Mouse (Mus musculus) midbrain, postnatal 0 days (tissue): ENCODE results near the gene Cog2. TPM values are rescaled to one million over a fixed set of nuclear protein-coding genes. Genes with fewer than 3 reads are reported as not detected.
A peak's percentile ranks its signal among the peaks of the same experiment; 100 is the strongest.

Experiments
- ATAC-seq: fragments of 200-750 bp; cut with Nextera tagmentation; 2 replicates; pipeline ENCODE4 v1.8.0; 2017; ENCODE audit warnings: moderate number of reproducible peaks, mild to moderate bottlenecking, moderate TSS enrichment, moderate library complexity; ENCODE audit not compliant: low FRiP score
- DNase-seq: peaks from one replicate; pipeline ENCODE4 v3.0.0-alpha.2; 2015; ENCODE audit warnings: low spot score
- H3K27ac ChIP-seq: fragments of 300-500 bp; sonication (generic); 2 replicates; pipeline ENCODE4 v1.5.1; 2014; ENCODE audit warnings: low read depth, mild to moderate bottlenecking, low read length, mixed read lengths
- H3K27me3 ChIP-seq: fragments of 300-500 bp; sonication (generic); 2 replicates; pipeline ENCODE4 v1.6.1; 2014; ENCODE audit warnings: low read length, control low read depth, mixed read lengths; ENCODE audit not compliant: insufficient read depth
- H3K36me3 ChIP-seq: fragments of 300-500 bp; sonication (generic); 2 replicates; pipeline ENCODE4 v1.6.1; 2014; ENCODE audit warnings: low read length, control low read depth, mixed read lengths; ENCODE audit not compliant: insufficient read depth
- H3K4me1 ChIP-seq: fragments of 300-500 bp; sonication (generic); 2 replicates; pipeline ENCODE4 v1.6.1; 2014; ENCODE audit warnings: mild to moderate bottlenecking, control low read depth, antibody characterized with exemption, low read length, mixed read lengths; ENCODE audit not compliant: insufficient read depth
- H3K4me2 ChIP-seq: fragments of 300-500 bp; sonication (generic); 2 replicates; pipeline ENCODE4 v1.6.1; 2014; ENCODE audit warnings: low read depth, mild to moderate bottlenecking, low read length, mixed read lengths; ENCODE audit not compliant: poor library complexity, severe bottlenecking
- H3K4me3 ChIP-seq: fragments of 300-500 bp; sonication (generic); 2 replicates; pipeline ENCODE4 v1.5.1; 2014; ENCODE audit warnings: low read depth, mild to moderate bottlenecking, low read length, moderate library complexity
- H3K9ac ChIP-seq: fragments of 300-500 bp; sonication (generic); replicated peaks from 2 replicates; pipeline ENCODE4 v1.6.1; 2014; ENCODE audit warnings: mild to moderate bottlenecking, low read length, moderate library complexity, mixed read lengths; ENCODE audit not compliant: poor library complexity, severe bottlenecking
- H3K9me3 ChIP-seq: fragments of 300-500 bp; sonication (generic); 2 replicates; pipeline ENCODE4 v1.6.1; 2016; ENCODE audit warnings: low read length, control low read depth
- CTCF ChIP-seq: IDR thresholded peaks from 2 replicates; pipeline ENCODE4 v1.5.1; 2016; ENCODE audit warnings: antibody characterized with exemption, mild to moderate bottlenecking
- WGBS: fragments of 180-500 bp; shearing (Covaris S2); extraction: QIAGEN DNeasy Blood & Tissue Kit; methylation state at CpG from one replicate; pipeline ENCODE4 v1.1.7; 2014; 5-methylcytosine and 5-hydroxymethylcytosine counted together
- polyA plus RNA-seq: library from polyadenylated mRNA; unstranded; fragments of >200 nt; fragmentation: Nextera tagmentation; extraction: Ambion mirVana; gene quantifications from 2 replicates; pipeline ENCODE4 v1.2.1, GENCODE M21; 2015
- total RNA-seq: library from RNA; depleted of rRNA; stranded (reverse); fragments of >200 nt; gene quantifications from 2 replicates; pipeline ENCODE4 v1.2.3, GENCODE M21; 2014

Gene Cog2
- total and polyA plus RNA-seq, 2 experiments from 2014 or later, result 15.8 to 26.7 TPM

DNA sequence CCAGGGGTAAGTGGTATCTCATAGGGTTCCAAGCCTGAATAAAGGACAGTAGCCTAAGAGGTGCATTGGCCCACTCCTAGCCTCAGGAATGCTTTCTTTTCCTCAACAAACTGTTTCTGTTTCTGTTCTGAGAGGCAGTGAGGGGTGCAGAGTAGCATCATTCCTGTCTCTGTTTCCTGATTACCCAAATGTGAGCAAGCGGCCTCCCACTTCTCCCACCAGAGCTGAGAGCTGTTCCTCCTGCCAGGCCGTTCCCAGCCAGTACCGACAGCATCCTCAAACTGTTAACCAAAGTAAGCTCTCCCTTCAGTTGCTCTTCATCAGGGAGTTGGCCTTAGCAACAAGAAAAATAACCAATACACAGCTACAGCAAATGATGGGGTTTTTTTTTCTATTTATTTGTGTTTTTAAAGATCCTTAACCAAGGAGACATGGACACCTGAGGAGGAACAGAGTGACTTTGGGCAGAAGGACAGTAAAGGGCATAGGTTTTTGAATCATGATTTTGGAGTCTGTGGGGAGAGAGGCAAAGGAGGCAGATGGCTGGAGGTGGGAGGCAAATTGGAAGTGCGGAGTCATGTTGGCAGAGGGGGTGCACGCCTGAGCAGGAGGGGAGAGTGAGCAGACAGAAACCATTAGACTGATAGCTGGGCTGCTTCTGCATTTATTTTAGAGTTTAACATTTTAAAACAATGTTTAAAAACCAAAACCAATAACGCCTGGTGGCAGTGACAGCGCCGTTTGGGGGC lies 12.8 kb upstream of the Cog2 start:
- Histone ChIP-seq H3K9me3 (0 out of 2 replicates have a peak, but pooled peaks cover 6% of the 10 kb centered on the region), H3K9ac (no peak overlapping the region), H3K4me2 (no peak overlapping the region), H3K4me3 (no peak overlapping the region), H3K27ac (no peak overlapping the region), H3K27me3 (peaks cover 4% of the 10 kb centered on the region; the same call in 1 of the 2 replicates), H3K36me3 (no peaks in the 10 kb centered on the region), H3K4me1 (no peaks in the 10 kb centered on the region)
- 79% methylated on average over 8 of the region's 8 CpGs for WGBS
- DNase-seq (peak; percentile 38), ATAC-seq (no peak)
- TF ChIP-seq CTCF, result no peak

DNA sequence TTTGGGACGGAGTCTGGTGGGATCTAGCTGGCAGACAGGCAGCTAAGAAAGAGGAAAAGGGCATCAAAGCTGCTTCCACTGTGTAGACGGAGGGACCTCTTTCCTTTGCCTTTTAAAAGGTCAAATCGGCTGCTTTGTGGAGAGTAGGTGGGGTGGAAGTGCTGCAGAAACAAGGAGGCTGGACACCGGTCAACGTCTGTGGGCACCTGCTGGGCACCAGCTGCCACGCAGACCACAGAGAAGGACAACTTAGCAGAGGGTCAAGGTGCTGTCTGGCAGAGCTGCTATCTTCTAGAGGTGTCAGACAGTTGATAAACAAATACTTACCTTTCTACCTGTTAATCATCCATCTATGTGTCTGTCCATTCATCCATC lies 12.3 kb upstream of the Cog2 start:
- ATAC-seq, result no peak
- DNase-seq, result no peak
- Histone ChIP-seq H3K36me3 (no peaks in the 10 kb centered on the region), H3K4me1 (no peaks in the 10 kb centered on the region), H3K9me3 (0 out of 2 replicates have a peak, but pooled peaks cover 6% of the 10 kb centered on the region), H3K27me3 (peaks cover 4% of the 10 kb centered on the region; the same call in 1 of the 2 replicates), H3K27ac (no peak overlapping the region), H3K4me3 (no peak overlapping the region), H3K9ac (no peak overlapping the region), H3K4me2 (no peak overlapping the region)
- no peak for TF ChIP-seq CTCF
- WGBS, result 70% methylated on average over 6 of the region's 6 CpGs

DNA sequence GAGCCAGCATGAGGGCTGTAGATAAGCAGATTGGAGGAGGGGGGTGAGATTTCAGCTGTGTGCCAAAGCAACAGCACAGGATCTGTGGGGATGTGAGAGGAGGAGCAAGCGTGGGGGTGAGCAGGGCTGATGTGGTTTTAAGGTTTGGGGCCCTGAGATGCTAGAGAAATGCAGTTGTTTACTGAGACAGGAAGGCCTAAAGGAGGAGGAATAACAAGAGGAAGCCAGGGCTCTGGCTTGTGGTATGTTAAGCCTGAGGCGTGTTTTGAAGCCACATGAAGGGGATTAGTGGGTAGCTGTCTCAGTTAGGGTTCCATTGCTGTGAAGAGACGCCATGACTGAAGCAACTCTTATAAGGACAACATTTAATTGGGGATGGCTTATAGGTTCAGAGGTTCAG lies 11.4 kb upstream of the Cog2 start:
- Histone ChIP-seq H3K9me3 (no peaks in the 10 kb centered on the region), H3K27me3 (peaks cover 4% of the 10 kb centered on the region; the same call in 1 of the 2 replicates), H3K36me3 (no peaks in the 10 kb centered on the region), H3K4me3 (no peak overlapping the region), H3K4me1 (no peaks in the 10 kb centered on the region), H3K4me2 (no peak overlapping the region), H3K27ac (no peak overlapping the region), H3K9ac (no peak overlapping the region)
- no peak for TF ChIP-seq CTCF
- ATAC-seq (no peak), DNase-seq (no peak)
- WGBS, result 73% methylated on average over 3 of the region's 3 CpGs

DNA sequence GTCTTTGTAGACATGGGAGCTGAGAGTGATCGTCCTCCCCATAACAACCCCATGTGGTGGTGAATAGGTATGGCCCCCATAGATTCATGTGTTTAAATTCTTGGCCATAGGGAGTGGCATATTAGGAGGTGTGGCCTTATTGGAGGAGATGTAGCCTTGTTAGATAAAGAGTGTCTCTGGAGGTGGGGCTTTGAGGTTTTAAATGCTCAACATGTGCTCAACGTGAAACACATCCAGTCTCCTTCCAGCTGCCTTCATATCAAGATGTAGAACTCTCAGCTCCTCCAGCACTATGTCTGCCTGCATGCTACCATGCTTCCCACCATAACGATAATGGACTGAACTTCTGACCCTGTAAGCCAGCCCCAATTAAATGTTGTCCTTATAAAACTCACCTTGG lies 4.5 kb upstream of the Cog2 start:
- Histone ChIP-seq H3K27ac (no peak overlapping the region), H3K4me2 (no peak overlapping the region), H3K4me3 (no peak overlapping the region), H3K27me3 (peaks cover 6% of the 10 kb centered on the region; the same call in 1 of the 2 replicates), H3K4me1 (no peaks in the 10 kb centered on the region), H3K9ac (no peak overlapping the region), H3K36me3 (no peaks in the 10 kb centered on the region), H3K9me3 (no peaks in the 10 kb centered on the region)
- ATAC-seq (no peak), DNase-seq (no peak)
- no peak for TF ChIP-seq CTCF
- WGBS, result 72% methylated on average over 3 of the region's 3 CpGs

DNA sequence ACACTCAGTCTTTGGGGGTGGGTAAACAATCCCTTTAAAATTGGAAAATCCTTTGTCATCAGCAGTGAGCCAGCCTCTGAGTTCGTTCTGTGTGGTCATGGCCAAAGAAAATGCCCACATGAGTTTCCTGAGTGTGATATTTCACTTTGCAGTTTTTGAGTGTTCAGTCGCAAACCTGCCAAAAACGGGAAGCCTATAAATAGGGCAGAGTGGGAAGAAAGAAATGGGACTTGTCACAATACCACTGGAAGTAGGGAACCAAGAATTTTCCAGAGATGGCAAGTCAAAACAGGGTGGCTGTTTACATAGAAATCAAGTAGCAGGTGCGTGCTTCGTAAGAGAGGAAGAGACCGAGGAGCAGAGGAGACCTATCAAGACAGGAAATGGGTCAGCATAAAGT lies 4.0 kb upstream of the Cog2 start:
- H3K27ac ChIP-seq, result no peak overlapping the region
- no peak for TF ChIP-seq CTCF
- H3K9ac ChIP-seq, result no peak overlapping the region
- H3K27me3 ChIP-seq, result peaks cover 3% of the 10 kb centered on the region; the same call in 1 of the 2 replicates
- DNase-seq (no peak), ATAC-seq (no peak)
- no peak overlapping the region for H3K4me3 ChIP-seq
- no peak overlapping the region for H3K4me2 ChIP-seq
- H3K4me1 ChIP-seq, result peaks cover under 1% of the 10 kb centered on the region; the same call in 1 of the 2 replicates
- no peaks in the 10 kb centered on the region for H3K9me3 ChIP-seq
- WGBS, result 67% methylated on average over 6 of the region's 6 CpGs
- no peaks in the 10 kb centered on the region for H3K36me3 ChIP-seq

DNA sequence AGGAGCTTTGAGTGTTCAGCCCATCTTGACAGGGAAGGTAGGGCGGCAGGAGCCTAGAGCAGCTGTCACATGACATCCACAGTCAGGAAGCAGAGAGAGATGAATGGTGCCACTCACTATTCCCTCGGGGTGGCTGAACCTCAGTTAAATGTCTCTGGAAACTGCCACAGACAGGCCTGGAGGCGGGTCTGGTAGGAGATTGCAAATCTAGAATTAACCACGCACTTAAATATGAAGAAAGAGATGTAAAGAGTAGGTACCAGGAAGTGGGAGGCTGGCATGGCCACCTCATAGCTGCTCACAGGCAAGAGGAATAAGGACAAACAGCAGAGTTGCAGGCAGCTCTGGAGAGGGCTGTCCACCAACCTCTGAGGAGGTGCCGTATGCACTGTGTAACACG lies 3.4 kb upstream of the Cog2 start:
- H3K9me3 ChIP-seq, result no peaks in the 10 kb centered on the region
- H3K27me3 ChIP-seq, result 0 out of 2 replicates have a peak, but pooled peaks cover 2% of the 10 kb centered on the region
- ATAC-seq (no peak), DNase-seq (no peak)
- no peak overlapping the region for H3K27ac ChIP-seq
- no peak overlapping the region for H3K9ac ChIP-seq
- no peaks in the 10 kb centered on the region for H3K36me3 ChIP-seq
- H3K4me3 ChIP-seq, result no peak overlapping the region
- no peak overlapping the region for H3K4me2 ChIP-seq
- 76% methylated on average over 6 of the region's 6 CpGs for WGBS
- TF ChIP-seq CTCF, result no peak
- peaks cover 6% of the 10 kb centered on the region; the same call in 1 of the 2 replicates for H3K4me1 ChIP-seq
